Mouse (Mus musculus) spleen, adult 2 months (tissue): Measurements from ENCODE around the gene Flt3l. TPM values are rescaled to one million over a fixed set of nuclear protein-coding genes. Genes with fewer than 3 reads are reported as not detected.
"Not testable (repeated sequence)": the region's sequence is repeated elsewhere in the genome, so short reads cannot be mapped to it uniquely, and the experiment has no call there.

ENCODE experiments used
- DNase-seq, 2 experiments: peaks; one replicate each; pipeline versions ENCODE4 v3.0.0 to v3.0.0-alpha.2; 2012 to 2021; ENCODE audit warnings: low spot score in 2 of 2, low read depth in 1 of 2
- H3K27ac ChIP-seq: fragments of 200-500 bp; 2 replicates; pipeline ENCODE4 v1.5.1; 2012; ENCODE audit warnings: low read length, inconsistent platforms; ENCODE audit not compliant: insufficient read depth
- H3K27me3 ChIP-seq: fragments of 200-500 bp; 2 replicates; pipeline ENCODE4 v1.6.1; 2012; ENCODE audit warnings: mild to moderate bottlenecking, moderate library complexity, low read length, inconsistent platforms; ENCODE audit not compliant: control insufficient read depth, insufficient read depth
- H3K36me3 ChIP-seq: fragments of 200-500 bp; 2 replicates; pipeline ENCODE4 v1.6.1; 2012; ENCODE audit warnings: mild to moderate bottlenecking, low read length, inconsistent platforms; ENCODE audit not compliant: control insufficient read depth, insufficient read depth
- H3K4me1 ChIP-seq: fragments of 200-500 bp; 2 replicates; pipeline ENCODE4 v1.6.1; 2011; ENCODE audit warnings: inconsistent platforms; ENCODE audit not compliant: control insufficient read depth, insufficient read depth, insufficient read length
- H3K4me3 ChIP-seq: fragments of 200-500 bp; 2 replicates; pipeline ENCODE4 v1.5.1; 2011; ENCODE audit warnings: mild to moderate bottlenecking, inconsistent platforms; ENCODE audit not compliant: insufficient read depth, insufficient read length; ENCODE audit errors: extremely low read depth
- CTCF ChIP-seq: fragments of 200-500 bp; IDR thresholded peaks from 2 replicates; pipeline ENCODE4 v1.5.1; 2011; ENCODE audit warnings: mild to moderate bottlenecking, inconsistent platforms; ENCODE audit not compliant: insufficient read depth, insufficient read length, insufficient replicate concordance; ENCODE audit errors: extremely low read depth
- POLR2A ChIP-seq: fragments of 200-500 bp; IDR thresholded peaks from 2 replicates; pipeline ENCODE4 v1.6.1; 2011; ENCODE audit warnings: low read depth, low read length, inconsistent platforms
- WGBS: fragments of 180-500 bp; shearing (Covaris S2); methylation state at CpG from one replicate; pipeline ENCODE4 v1.1.7; 2018; 5-methylcytosine and 5-hydroxymethylcytosine counted together
- polyA plus RNA-seq: library from polyadenylated mRNA; depleted of rRNA; stranded (reverse); fragments of >200 nt; gene quantifications from 2 replicates; pipeline ENCODE4 v1.2.3, GENCODE M21; 2012

The Flt3l gene
- polyA plus RNA-seq, 1 experiment, result 183 TPM

DNA sequence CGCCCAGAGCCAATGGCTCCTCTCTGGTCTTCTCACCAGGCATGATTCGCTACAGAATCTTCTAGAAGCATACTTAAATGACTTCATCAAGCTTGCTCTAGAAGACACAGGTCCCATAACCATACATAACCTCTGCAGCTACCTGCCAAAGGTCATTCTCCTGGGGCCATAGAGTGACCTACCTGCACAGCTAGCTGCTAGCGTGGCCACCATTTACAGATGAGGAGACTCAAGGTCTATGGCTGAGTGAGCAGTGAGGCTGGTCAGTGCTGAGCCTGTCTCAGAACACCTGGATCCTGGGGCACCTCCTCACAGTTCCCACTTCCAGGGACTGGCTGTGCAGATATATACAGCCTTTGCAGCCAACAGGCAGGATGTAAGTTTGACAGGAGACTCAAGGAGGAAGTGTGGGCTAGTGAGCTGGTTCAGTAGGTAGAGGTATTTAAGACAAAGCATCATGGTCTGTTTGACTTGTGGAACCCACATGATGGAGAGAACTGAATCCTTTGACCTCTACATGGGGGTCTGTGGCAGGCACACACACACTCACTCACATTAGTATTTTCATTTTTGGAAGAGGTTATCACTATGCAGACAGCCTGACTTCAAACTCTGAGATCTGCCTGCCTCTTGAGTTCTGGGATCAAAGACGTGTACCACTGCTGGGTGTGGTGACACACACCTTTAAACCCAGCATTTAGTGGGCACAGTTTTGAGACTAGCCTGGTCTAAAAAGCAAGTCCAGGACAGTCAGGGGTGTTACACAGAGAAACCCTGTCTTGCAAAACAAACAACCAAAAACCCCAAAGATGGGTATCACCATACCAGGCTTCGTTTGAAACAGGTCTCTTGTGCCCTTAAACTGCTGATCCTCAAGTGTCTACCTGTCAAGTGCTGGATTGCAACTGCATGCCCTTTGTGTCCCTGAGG is 16.2 kb downstream of the Flt3l start:
- Histone ChIP-seq H3K4me3 (peak overlapping the region; percentile 45), H3K27ac (peak overlapping the region; percentile 96), H3K4me1 (peaks cover 26% of the 10 kb centered on the region; the same call in 1 of the 2 replicates), H3K27me3 (no peaks in the 10 kb centered on the region), H3K36me3 (peaks cover 16% of the 10 kb centered on the region)
- TF ChIP-seq POLR2A (peak; percentile 3; the same call in 1 of the 2 replicates), CTCF (no peak)
- no peak for DNase-seq
- WGBS, result 66% methylated on average over 5 of the region's 5 CpGs

DNA sequence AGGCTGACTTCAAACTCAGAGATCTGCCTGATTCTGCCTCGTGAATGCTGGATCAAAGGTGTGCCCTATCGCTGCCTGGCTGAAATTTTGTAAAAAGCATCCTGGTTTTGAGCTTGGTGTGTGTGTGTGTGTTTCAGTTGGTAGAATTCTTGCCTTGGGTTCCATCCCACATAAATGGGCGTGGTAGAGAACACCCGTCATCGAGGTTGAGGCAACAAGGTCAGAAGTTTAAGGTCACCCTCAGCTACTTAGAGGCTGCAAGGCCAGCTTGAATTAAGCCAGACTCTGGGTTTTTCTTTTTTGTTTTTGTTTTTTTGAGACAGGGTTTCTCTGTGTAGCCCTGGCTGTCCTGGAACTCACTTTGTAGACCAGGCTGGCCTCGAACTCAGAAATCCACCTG is 17.9 kb downstream of the Flt3l start:
- Histone ChIP-seq H3K4me1 (peaks cover 28% of the 10 kb centered on the region; the same call in 1 of the 2 replicates), H3K36me3 (peaks cover 15% of the 10 kb centered on the region), H3K27me3 (no peaks in the 10 kb centered on the region), H3K4me3 (no peak overlapping the region), H3K27ac (peak overlapping the region; percentile 69)
- no peak for TF ChIP-seq POLR2A
- no peak for TF ChIP-seq CTCF
- no peak for DNase-seq
- WGBS, result 78% methylated on average over 6 of the region's 6 CpGs

DNA sequence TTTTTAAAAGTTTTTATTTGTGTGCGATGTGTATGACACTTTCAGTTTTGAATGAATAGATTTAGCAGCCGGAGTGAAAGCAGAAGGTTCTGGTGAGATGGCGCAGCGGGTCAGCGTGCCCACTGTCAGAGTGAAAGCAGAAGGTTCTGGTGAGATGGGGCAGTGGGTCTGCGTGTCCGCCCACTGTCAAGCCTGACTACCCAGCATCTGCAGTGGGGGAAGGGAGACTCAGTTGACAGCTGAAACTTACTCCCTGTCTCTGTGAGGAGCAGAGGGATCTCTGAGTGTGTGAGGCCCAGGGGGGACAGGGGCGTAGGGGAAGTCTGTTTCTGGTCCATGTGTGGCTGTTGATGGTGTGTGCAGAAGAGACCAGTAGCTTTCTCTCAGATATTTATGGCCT is 18.7 kb downstream of the Flt3l start:
- DNase-seq, result peak in 1 of 2 experiments; percentile 53
- TF ChIP-seq POLR2A (no peak), CTCF (no peak)
- Histone ChIP-seq H3K4me3 (peak overlapping the region; percentile 8; the same call in 1 of the 2 replicates), H3K4me1 (peaks cover 28% of the 10 kb centered on the region; the same call in 1 of the 2 replicates), H3K27me3 (no peaks in the 10 kb centered on the region), H3K36me3 (peaks cover 9% of the 10 kb centered on the region), H3K27ac (peak overlapping the region; percentile 69)
- 32% methylated on average over 8 of the region's 8 CpGs for WGBS

DNA sequence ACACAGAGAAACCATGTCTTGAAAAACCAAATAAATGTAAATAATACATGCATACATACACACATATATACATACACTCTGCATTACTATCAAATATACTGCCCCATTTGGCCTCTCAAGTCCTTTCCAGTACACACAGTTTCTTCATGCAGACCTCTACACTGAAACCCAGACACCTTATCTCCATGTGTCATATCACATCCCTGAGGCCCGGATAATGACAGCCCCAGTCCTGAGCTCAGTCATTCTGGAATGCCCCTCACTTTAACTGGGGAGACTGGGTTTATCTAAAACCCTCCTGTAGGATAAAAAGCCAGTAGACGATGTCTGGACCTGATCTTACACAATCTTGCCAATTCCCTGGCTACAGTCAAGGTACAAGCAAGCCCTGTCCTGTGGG is 22.8 kb downstream of the Flt3l start:
- TF ChIP-seq CTCF (no peak), POLR2A (no peak)
- Histone ChIP-seq H3K27me3 (no peaks in the 10 kb centered on the region), H3K36me3 (0 out of 2 replicates have a peak, but pooled peaks cover 2% of the 10 kb centered on the region), H3K4me1 (peaks cover 7% of the 10 kb centered on the region; the same call in 1 of the 2 replicates), H3K4me3 (no peak overlapping the region), H3K27ac (no peak overlapping the region)
- DNase-seq, result no peak
- WGBS, result 77% methylated on average over 2 of the region's 2 CpGs

DNA sequence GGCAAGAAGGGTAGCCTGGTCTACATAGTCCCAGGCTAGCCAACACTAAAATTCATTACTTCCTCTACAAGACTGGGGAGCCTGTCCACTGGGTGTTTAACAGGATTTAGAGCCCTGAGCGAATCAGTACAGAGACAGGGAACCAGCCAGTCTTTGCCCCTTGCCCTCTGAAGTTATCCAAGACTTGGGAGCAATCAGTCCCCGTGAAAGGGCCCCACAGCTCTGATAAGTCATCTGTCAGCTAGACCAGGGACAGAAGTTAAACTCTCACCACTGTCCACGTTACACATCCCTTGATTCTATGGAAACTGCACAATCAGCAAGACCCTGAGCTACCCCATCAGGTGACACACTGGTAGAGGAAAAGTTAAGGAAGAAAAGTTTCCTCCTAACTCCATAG is 23.7 kb downstream of the Flt3l start:
- Histone ChIP-seq H3K27me3 (no peaks in the 10 kb centered on the region), H3K4me1 (peaks cover 2% of the 10 kb centered on the region; the same call in 1 of the 2 replicates), H3K4me3 (no peak overlapping the region), H3K27ac (no peak overlapping the region), H3K36me3 (0 out of 2 replicates have a peak, but pooled peaks cover 2% of the 10 kb centered on the region)
- DNase-seq, result no peak
- TF ChIP-seq CTCF (no peak), POLR2A (no peak)
- whole genome bisulfite sequencing, result 85% methylated on average over 3 of the region's 3 CpGs

DNA sequence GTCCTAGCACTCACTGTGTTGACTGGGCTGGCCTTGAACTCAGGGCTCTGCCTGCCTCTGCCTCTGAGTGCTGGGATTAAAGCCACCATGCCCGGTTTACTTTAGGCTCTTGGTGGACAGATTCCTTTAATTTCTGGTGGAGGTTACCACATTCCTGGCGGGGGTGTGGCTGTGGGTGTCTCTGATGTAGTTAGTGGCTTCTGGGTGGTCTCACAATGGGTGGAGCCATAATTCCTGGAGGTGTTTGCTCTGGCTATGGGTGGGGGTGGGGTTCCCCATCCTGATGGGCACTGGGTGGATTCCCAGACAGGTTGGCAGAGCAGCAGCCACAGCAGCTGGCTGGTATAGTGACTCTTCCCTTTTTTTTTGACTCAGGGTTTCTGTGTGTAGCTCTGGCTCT is 24.3 kb downstream of the Flt3l start:
- Histone ChIP-seq H3K27ac (no peak overlapping the region), H3K4me3 (no peak overlapping the region), H3K27me3 (no peaks in the 10 kb centered on the region), H3K4me1 (peaks cover 2% of the 10 kb centered on the region; the same call in 1 of the 2 replicates), H3K36me3 (0 out of 2 replicates have a peak, but pooled peaks cover 2% of the 10 kb centered on the region)
- no peak for DNase-seq
- WGBS, result 72% methylated on average over 2 of the region's 2 CpGs
- TF ChIP-seq CTCF, result no peak
- TF ChIP-seq POLR2A, result no peak

DNA sequence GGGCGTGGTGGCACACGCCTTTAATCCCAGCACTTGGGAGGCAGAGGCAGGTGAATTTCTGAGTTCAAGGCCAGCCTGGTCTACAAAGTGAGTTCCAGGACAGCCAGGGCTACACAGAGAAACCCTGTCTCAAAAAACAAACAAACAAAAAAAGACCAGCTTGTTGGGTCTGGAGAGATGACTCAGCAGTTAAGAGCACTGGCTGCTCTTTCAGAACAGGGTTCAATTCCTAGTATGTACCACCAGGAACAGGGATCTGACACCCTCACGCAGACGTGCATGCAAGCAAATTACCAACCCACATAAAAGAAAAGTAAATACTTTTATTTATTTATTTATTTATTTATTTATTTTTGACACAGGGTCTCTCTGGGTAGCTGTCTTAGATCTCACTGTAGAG is 26.1 kb downstream of the Flt3l start:
- 75% methylated on average over 4 of the region's 4 CpGs for WGBS
- not testable (repeated sequence) for H3K4me1 ChIP-seq

More for the DNA sequence above, 26.1 kb downstream of the Flt3l start:
- not testable (repeated sequence) for DNase-seq, H3K27ac ChIP-seq, H3K4me3 ChIP-seq, H3K27me3 ChIP-seq, H3K36me3 ChIP-seq
